In genomic region chr16:13516214-13516613, GRCm38 (mm10) we compare ENCODE assay signal across 17 mouse cellular contexts.
"Had no signal": no experiment of that assay in that cellular context is flagged by ENCODE, and none has a peak within 500 bp of the region (broad histone marks: within the 10 kb centered on the region; RNA-seq: fewer than 3 reads in every experiment).

No protein-coding gene starts in this region.

- H3K27me3 ChIP-seq: lung, embryonic 15.5 days; midbrain, embryonic 13.5 days; midbrain, embryonic 15.5 days; neural tube, embryonic 12.5 days; stomach, embryonic 15.5 days had no signal

- H3K4me1 ChIP-seq: lung, embryonic 15.5 days; megakaryocyte, embryonic 14.5 days; midbrain, embryonic 13.5 days; midbrain, embryonic 15.5 days; neural tube, embryonic 12.5 days; stomach, embryonic 15.5 days had no signal

- H3K4me3 ChIP-seq: lung, embryonic 15.5 days; megakaryocyte, embryonic 14.5 days; midbrain, embryonic 13.5 days; midbrain, embryonic 15.5 days; neural tube, embryonic 12.5 days; stomach, embryonic 15.5 days had no signal

- H3K4me2 ChIP-seq: lung, embryonic 15.5 days; midbrain, embryonic 11.5 days; midbrain, embryonic 13.5 days; midbrain, embryonic 15.5 days; neural tube, embryonic 12.5 days; stomach, embryonic 15.5 days had no signal

- H3K27ac ChIP-seq: lung, embryonic 15.5 days; macrophage; midbrain, embryonic 13.5 days; midbrain, embryonic 15.5 days; neural tube, embryonic 12.5 days; stomach, embryonic 15.5 days had no signal

- H3K36me3 ChIP-seq: lung, embryonic 15.5 days; midbrain, embryonic 13.5 days; midbrain, embryonic 15.5 days; neural tube, embryonic 12.5 days; stomach, embryonic 15.5 days had no signal

- H3K9me3 ChIP-seq: lung, embryonic 15.5 days; midbrain, embryonic 13.5 days; midbrain, embryonic 15.5 days; neural tube, embryonic 12.5 days; stomach, embryonic 15.5 days had no signal

- ATAC-seq: liver, postnatal 0 days; lung, postnatal 0 days; midbrain, embryonic 13.5 days; midbrain, embryonic 15.5 days had no signal

- H3K9ac ChIP-seq: liver, postnatal 0 days; lung, embryonic 15.5 days; midbrain, embryonic 13.5 days; midbrain, embryonic 15.5 days; neural tube, embryonic 12.5 days; stomach, embryonic 15.5 days had no signal

- DNase-seq: liver, postnatal 0 days; lung, adult 2 months; lung, postnatal 14 days; lung, postnatal 36 days; right cerebral cortex, postnatal 14 days; thymus, adult 18-20 months; thymus, postnatal 14 days; thymus, postnatal 36 days had no signal
